Mouse (Mus musculus) spleen, postnatal 14 days (tissue): Measurements from ENCODE around the gene Fscn2.

Experiments used
- DNase-seq, 2 experiments: peaks; one replicate each; pipeline ENCODE4 v3.0.0; 2021 to 2022; ENCODE audit warnings: low spot score in 2 of 2

Fscn2 gene

DNA sequence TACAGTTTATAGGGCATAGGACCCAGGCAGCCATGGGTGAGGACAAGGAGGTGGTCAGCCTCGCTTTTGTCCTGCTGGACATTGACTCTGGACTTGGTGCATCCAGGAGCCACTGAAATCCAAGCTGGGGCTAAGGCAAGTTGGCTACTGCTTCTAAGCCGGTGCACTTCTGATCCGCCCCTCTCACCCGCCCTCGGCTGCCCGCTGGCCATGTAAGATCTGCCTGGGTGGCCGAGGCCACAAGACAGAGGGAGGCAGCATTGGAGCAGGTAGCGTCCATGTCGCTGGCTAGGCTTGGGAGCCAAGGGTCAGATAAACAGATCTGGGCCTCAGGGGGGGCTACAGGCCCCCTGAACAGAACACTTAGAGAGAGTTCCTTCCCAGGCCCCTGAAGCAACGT, at the start of gene Fscn2:
Gene Fscn2 (plus strand): TSS at position 240 of the 400 bp plus-strand sequence.
- DNase-seq, result no peak

DNA sequence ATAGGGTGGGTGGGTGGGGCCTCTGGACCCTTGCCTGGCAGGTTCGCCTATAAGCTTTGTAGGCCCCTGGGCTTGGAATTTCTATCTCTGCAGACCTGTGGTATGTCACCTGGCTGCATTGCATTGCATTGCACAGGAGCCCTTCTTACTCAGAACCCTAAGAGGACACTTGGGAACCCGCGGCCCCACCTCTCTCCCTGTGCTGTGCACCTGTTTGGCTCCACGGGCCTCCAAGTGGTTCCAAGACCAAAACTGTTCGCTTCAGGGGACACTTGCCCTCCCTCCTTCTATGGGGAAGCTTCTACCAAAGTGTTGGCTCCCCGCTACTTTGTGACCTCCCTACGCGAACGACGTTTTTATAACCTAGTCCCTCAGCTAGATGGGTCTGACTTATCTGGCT, 49.8 kb upstream of the Fscn2 start:
- DNase-seq, result no peak

DNA sequence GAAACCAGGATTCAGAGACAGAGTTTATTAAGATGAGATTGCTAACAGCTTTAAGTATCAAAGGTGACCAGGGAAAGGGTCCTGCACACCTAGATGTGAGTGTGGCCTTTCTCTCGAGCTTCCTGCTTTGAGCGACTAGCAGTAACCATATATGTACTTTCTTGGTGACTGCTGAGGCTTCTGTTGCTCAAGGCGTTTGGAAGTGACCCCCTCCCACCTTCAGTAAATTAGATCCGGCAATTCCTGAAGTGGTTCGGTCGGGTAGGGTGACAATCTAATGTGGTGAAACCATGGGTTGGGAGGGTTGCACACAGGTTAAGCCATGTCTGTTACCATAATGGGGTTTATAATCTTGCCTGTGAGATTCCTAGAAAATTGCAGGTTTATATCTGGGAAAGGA, 49.3 kb upstream of the Fscn2 start:
- DNase-seq, result no peak

DNA sequence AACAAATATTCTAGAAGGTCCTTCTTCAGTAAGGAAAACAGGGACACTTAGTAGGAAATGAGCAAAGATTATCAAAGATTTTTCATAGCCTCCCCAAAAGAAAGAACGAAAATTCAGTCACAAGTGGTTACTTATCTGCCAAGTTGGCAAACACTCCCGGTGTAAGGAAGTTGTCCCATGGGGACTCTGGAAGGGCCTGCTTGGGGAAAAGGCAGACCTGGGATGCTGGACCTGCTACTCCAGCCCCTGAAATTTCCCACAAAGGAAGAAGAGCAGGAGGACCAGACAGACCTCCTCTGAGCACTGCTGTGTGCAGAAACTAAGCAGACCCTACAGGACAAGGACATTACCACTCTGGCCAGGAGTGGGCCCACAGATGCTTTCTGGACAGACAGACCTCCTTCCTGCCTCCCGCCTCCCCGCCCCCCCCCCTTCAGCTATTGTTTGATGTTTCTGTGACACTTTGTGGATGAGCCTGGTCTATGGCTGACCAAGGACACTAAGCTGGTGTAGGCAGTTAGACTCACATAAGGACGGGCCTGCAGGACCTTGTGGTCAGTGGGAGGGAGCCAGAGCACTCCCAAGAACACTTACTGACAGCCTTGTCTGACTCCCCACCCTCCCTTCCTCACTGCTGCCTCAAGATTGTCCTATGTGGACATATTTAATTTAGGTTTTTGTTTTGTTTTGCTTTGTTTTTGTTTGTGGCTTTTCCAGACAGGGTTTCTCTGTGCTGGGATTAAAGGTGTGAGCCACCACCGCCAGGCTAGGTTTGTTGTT, 47.2 kb upstream of the Fscn2 start:
- no peak for DNase-seq

DNA sequence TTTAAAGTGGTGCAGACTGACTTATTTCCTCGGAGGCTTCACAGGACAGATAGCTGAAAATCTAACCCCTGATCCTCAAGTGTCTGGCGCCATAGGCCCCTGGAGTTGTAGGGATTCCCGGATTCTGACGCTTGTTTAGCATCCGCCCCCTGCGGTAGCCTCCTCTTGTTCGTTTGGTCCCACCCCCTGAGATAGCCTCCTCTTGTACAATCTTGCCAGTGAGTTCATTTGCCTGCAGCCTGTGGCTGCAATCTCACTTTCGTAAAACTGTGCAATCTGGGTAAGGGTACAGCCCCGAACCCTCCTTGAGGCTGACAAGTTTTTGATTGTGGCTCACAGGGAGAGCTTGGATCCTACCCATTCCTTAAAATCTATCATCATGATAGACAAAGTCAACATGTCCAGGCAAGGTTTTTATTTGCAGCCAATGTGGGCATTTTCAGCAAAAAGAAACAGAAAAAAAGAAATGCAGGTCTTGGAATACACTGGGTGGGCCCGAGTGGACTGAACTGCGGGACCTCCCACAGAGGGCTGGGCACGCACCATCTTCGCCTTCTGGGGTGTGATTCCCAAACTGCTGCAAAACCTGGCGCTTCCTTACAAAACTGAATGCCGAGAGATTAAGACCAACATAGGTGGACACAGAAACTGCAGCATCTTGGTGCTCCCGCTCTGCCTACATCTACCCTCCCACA, 46.5 kb upstream of the Fscn2 start:
- DNase-seq, result no peak

DNA sequence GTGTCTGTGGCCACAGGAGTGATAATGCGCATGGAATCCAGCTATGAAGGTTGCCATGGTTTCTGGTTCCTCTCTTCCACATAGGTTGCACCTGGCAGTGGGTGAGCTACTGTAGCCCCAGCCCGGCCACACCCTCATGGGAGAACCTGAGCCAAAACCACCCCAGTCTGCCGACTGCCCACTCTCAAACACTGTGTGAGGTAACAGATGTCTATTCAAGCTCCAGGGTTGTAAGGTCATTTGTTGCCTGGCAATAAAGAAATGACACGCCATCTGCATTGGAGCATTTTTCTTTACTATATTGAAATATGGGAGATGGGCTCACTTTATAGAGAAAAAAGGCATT, 45.9 kb upstream of the Fscn2 start:
- DNase-seq, result no peak

GRCm38 (mm10) chr11:120315832-120316689, 45.3 kb upstream of the Fscn2 start:
- peak; percentile 73 to 79 for DNase-seq

DNA sequence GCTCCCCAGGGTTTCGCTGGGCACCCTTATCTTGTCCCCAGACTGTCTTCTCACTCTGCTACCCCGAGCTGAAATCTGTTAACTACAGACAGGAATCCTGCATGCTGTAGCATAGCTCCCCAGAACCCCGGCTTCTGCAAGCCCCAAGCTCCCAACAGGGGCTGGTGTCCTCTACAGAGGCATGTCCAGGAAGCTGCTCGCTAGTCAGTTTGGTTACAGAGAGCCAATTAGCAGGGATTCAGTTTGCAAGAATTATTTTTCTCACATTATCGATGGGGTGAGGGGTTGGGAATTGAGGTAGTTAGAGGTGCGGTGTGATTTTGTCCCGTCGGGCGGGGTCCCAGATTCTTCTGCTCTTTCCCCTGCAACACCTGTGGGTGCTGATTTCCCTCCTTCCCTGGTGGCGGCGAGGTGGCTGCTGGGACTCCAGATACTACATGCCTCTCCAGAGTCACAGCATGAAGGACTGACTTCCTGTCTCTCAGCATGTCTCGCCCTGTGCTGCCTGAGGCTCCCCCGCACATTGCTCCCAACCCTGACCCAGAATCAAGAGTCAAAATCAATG, 44.6 kb upstream of the Fscn2 start:
- no peak for DNase-seq

GRCm38 (mm10) chr11:120317456-120317855, 43.9 kb upstream of the Fscn2 start:
- no peak for DNase-seq

DNA sequence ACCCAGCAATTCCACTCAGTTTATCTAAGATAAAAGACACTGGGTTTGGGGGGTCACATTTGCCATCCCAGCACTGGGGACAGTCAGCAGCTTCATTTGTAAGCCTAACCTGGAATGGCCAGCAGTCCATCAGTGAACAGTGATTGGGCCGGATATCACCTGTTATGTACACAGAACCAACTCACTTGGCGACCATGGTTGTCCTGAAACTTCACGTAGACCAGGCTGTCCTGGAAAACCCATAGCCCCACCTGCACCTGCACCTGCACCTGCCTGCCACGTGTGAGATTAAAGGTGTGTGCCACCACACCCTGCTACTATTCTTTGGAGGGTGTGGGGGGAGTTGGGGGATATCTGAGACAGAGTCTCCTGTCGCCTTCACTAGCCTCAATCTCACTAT, 42.0 kb upstream of the Fscn2 start:
- DNase-seq, result no peak

GRCm38 (mm10) chr11:120320156-120320555, 41.2 kb upstream of the Fscn2 start:
- DNase-seq, result no peak

DNA sequence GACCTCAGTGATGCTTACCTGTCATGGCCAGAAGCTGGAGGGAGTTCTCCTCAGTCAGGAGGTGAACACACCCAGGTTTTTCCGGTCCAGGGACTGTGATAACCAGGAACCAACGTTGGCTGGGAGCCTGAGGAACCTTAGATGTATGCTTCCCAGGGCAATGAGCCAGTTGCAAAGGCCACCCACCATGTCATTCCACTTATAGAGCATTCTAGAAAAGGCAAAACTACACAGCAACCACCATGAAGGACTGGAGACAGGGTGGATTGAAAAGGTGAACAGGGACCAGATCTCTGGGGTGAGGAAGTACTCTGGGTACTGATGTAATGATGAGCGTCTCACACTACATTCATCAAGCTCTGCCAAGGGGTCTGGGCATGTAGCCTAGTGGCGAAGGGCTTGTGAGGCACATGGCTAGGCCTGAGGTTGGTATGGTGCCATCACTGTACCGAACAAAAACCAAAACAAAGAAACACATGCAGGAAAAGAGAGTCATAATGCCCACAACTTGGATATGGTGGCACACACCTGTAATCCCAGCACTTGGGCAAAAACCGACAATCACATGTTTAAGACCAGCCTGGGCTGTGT, 25.8 kb upstream of the Fscn2 start:
- DNase-seq, result no peak

- DNase-seq, result no peak
These were observed 23.9 kb upstream of the Fscn2 start for GRCm38 (mm10) chr11:120337447-120337846.

DNA sequence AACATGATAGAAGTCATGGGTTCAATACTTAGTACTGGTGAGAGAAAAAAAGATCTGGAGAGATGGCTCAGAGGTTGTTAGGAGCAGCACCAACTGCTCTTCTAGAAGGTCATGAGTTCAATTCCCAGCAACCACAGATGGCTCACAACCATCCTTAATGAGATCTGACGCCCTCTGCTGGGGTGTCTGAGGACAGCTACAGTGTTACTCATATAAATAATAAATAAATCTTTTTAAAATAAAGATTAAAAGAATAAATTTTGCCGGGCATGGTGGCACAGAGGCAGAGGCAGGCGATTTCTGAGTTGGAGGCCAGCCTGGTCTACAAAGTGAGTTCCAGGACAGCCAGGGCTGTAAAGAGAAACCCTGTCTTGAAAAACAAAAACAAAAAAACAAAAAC, 22.5 kb upstream of the Fscn2 start:
- DNase-seq, result no peak

DNA sequence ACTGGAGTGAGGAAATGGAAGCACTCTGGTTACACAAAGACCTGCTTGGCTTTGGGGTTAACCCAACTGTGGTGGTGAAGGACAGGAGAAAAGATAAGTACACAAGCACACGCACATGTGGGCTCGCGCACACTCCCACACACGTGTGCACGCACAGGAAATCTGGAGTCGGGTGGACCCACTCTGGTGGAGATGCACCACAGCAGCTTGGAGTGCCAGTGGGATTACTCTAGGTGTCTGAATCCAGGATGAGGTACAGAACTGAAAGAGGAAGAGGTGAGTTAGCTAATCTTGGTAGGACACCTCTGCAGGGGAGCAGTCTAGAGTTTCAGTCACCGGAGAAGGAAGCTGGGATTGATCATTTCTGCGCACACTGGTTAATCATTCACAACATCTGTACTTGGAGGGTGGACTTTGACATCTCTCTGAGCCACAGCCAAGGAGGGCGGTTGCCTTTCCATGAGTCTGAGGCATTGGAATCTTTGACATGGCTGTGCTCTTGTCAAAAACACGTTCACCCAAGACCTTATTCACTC, 21.3 kb upstream of the Fscn2 start:
- DNase-seq, result no peak

GRCm38 (mm10) chr11:120341661-120342060, 19.7 kb upstream of the Fscn2 start:
- no peak for DNase-seq

GRCm38 (mm10) chr11:120342656-120343160, 18.6 kb upstream of the Fscn2 start:
- DNase-seq, result no peak

GRCm38 (mm10) chr11:120343519-120344309, 17.6 kb upstream of the Fscn2 start:
- DNase-seq, result no peak

GRCm38 (mm10) chr11:120344310-120344920, 16.9 kb upstream of the Fscn2 start:
- DNase-seq, result no peak

- DNase-seq, result no peak
These were observed 16.2 kb upstream of the Fscn2 start for GRCm38 (mm10) chr11:120345067-120345681.
